Mouse (Mus musculus): ENCODE measurements around the gene Dpp9.

- TF ChIP-seq CTCF (IDR thresholded peaks at IDR 0.05; ENCODE audit: insufficient read depth, low read depth, low read length) (no peak), POLR2A (IDR thresholded peaks at IDR 0.05; ENCODE audit: insufficient read depth, low read depth, low read length) (no peak)
Observed at GRCm38 (mm10) chr17:56147420-56147819, 71.3 kb downstream of the Dpp9 start.
